Mouse (Mus musculus) G1E (cell line): ENCODE data around the gene B3galt5.

Experiments used
- CTCF ChIP-seq: IDR thresholded peaks from 2 replicates; pipeline ENCODE4 v1.5.1; 2012; ENCODE audit warnings: low read depth, low read length, inconsistent platforms, mixed read lengths
- GATA1 ChIP-seq: IDR thresholded peaks from 2 replicates; pipeline ENCODE4 v1.6.1; 2012; ENCODE audit warnings: borderline replicate concordance, low read length, inconsistent platforms, mixed read lengths
- TAL1 ChIP-seq: conservative IDR thresholded peaks from 2 replicates; pipeline ENCODE4 v1.6.1; 2012; ENCODE audit warnings: low read depth, low read length, inconsistent platforms, mixed read lengths

GRCm38 (mm10) chr16:96280719-96281605, 45.4 kb downstream of the B3galt5 start:
- no peak for TF ChIP-seq CTCF
- TF ChIP-seq TAL1 = no peak
- no peak for TF ChIP-seq GATA1
